Comparison of ENCODE assay signal across 18 mouse cellular contexts in the genomic region with DNA sequence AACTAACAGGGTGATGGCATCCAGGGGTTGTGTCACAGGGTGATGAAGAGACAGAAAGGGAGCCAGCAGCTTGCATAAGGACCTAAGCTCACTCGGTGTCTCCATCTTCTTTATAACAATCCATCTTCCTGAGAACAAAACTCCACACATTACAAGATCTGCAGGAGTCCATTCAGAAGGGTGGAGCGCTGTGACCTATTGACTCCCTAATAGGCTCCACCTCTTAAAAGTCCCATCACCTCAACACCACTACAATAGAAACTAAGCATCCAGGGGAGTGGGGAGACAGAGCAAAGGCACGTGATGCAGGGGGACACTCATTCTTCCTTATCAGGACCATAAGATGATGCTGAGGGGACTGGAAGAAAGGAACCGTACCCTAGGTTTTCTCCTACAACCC.
DNase-seq lines count a peak whose midpoint lies in the region; ATAC-seq and TF ChIP-seq lines count a peak whose summit lies in the region.
"Had no signal": no experiment of that assay in that cellular context is flagged by ENCODE, and none has a peak within 500 bp of the region (broad histone marks: within the 10 kb centered on the region; RNA-seq: fewer than 3 reads in every experiment).

No protein-coding gene starts in this region.

- no peak for ATAC-seq in hindbrain, embryonic 15.5 days (ENCODE audit: low FRiP score, low read depth)
- no peak for ATAC-seq in neural tube, embryonic 15.5 days (ENCODE audit: low FRiP score)
- no peak for ATAC-seq in frontal cortex, adult (ENCODE audit: low TSS enrichment)
- ATAC-seq: intestine, embryonic 16.5 days had no signal

- no peaks in the 10 kb centered on the region for H3K36me3 ChIP-seq in hindbrain, embryonic 15.5 days
- no peaks in the 10 kb centered on the region for H3K36me3 ChIP-seq in neural tube, embryonic 15.5 days
- H3K36me3 ChIP-seq: embryonic facial prominence, embryonic 13.5 days had no signal

- no peak overlapping the region for H3K9ac ChIP-seq in hindbrain, embryonic 15.5 days
- no peak overlapping the region for H3K9ac ChIP-seq in neural tube, embryonic 15.5 days (replicated peaks)
- H3K9ac ChIP-seq: embryonic facial prominence, embryonic 13.5 days; lung, embryonic 14.5 days had no signal

- H3K27ac ChIP-seq in layer of hippocampus, adult 2 months: peak overlapping the region; percentile 57; the same call in 1 of the 2 replicates
- H3K27ac ChIP-seq in hindbrain, embryonic 15.5 days (replicated peaks): peak overlapping the region; percentile 65
- peak overlapping the region; percentile 60; the same call in 1 of the 2 replicates for H3K27ac ChIP-seq in neural tube, embryonic 15.5 days (replicated peaks)
- H3K27ac ChIP-seq: gastrocnemius, adult 2 months had no signal

- WGBS in hindbrain, embryonic 15.5 days: 35% methylated on average over 4 of the region's 4 CpGs
- 17% methylated on average over 4 of the region's 4 CpGs for WGBS in neural tube, embryonic 15.5 days

- DNase-seq in layer of hippocampus, adult 2 months (ENCODE audit: low spot score in 2 of 2): no peak
- no peak for DNase-seq in layer of hippocampus, adult 9-10 months (ENCODE audit: low spot score)
- peak; percentile 34 for DNase-seq in WW6 (ENCODE audit: low read depth, low spot score)
- no peak for DNase-seq in layer of hippocampus, postnatal 25 days (ENCODE audit: extremely low spot score in 1 of 2, low spot score in 1 of 2)
- no peak for DNase-seq in cerebellum, adult 11 months
- DNase-seq: cerebellum, postnatal 25 days; gastrocnemius, adult 2 months; heart, postnatal 14 days; kidney, postnatal 14 days; left cerebral cortex, postnatal 4 days; lung, embryonic 14.5 days; thymus, adult 18-20 months had no signal

- H3K4me3 ChIP-seq in layer of hippocampus, adult 2 months: no peak overlapping the region
- no peak overlapping the region for H3K4me3 ChIP-seq in hindbrain, embryonic 15.5 days
- no peak overlapping the region for H3K4me3 ChIP-seq in neural tube, embryonic 15.5 days (replicated peaks)
- H3K4me3 ChIP-seq: embryonic facial prominence, embryonic 13.5 days; gastrocnemius, adult 2 months had no signal

- no peak for TF ChIP-seq CTCF in layer of hippocampus, adult 2 months (conservative IDR thresholded peaks at IDR 0.05)

- peaks cover 45% of the 10 kb centered on the region for H3K4me1 ChIP-seq in hindbrain, embryonic 15.5 days (replicated peaks)
- peaks cover 35% of the 10 kb centered on the region for H3K4me1 ChIP-seq in neural tube, embryonic 15.5 days

- no peak overlapping the region for H3K4me2 ChIP-seq in hindbrain, embryonic 15.5 days
- no peak overlapping the region for H3K4me2 ChIP-seq in neural tube, embryonic 15.5 days
- H3K4me2 ChIP-seq: embryonic facial prominence, embryonic 13.5 days; liver, embryonic 11.5 days; lung, embryonic 14.5 days had no signal

- H3K27me3 ChIP-seq in hindbrain, embryonic 15.5 days: peaks cover 14% of the 10 kb centered on the region
- peaks cover 22% of the 10 kb centered on the region for H3K27me3 ChIP-seq in neural tube, embryonic 15.5 days (replicated peaks)

- no peaks in the 10 kb centered on the region for H3K9me3 ChIP-seq in hindbrain, embryonic 15.5 days
- H3K9me3 ChIP-seq in neural tube, embryonic 15.5 days (replicated peaks): no peaks in the 10 kb centered on the region
- H3K9me3 ChIP-seq: embryonic facial prominence, embryonic 13.5 days had no signal
